ENCODE assay signal across 8 mouse cellular contexts in the genomic region with DNA sequence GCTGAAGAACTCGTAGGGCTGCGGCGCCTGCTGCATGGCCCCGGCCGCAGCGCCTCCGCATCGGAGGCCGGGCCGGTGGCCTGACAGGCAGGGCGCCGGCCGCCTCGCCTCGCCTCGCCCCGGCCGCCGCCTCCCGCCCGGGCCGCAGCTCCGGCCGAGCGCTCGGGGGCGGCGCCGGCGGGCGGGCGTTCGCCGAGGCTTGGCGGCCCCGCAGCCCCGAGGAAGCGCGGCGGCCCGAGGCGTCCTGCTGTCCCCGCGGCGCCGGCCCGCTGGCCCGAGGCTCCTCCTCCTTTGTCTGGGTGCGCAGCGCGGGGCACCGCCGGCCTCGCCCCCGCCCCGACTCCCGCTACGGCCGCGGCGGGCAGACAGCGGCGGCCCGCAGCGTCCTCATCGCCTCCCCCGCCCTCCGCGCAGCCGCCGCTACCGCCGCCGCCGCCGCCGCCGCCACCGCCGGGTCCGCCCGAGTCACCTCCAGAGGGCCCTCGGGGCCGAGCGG. TPM values are rescaled to one million over a fixed set of nuclear protein-coding genes. Genes with fewer than 3 reads are reported as not detected.
A peak's percentile ranks its signal among the peaks of the same experiment; 100 is the strongest.
DNase-seq lines count a peak whose midpoint lies in the region; ATAC-seq and TF ChIP-seq lines count a peak whose summit lies in the region.

A gene (minus strand): TSS at position 287 of the 496 bp plus-strand sequence.

- ATAC-seq in forebrain, embryonic 12.5 days (ENCODE audit: low FRiP score), result peak; percentile 74
- ATAC-seq in heart, embryonic 16.5 days (replicated peaks; ENCODE audit: extremely low read depth, insufficient read depth, low FRiP score), result peak; percentile 73
- peak; percentile 81 for ATAC-seq in liver, embryonic 13.5 days (ENCODE audit: low read depth)

- no peaks in the 10 kb centered on the region for H3K27me3 ChIP-seq in CH12.LX (replicated peaks)
- no peaks in the 10 kb centered on the region for H3K27me3 ChIP-seq in forebrain, embryonic 12.5 days
- H3K27me3 ChIP-seq in heart, embryonic 16.5 days (ENCODE audit: control insufficient read depth, insufficient read depth, low read length), result no peaks in the 10 kb centered on the region
- no peaks in the 10 kb centered on the region for H3K27me3 ChIP-seq in liver, embryonic 13.5 days
- H3K27me3 ChIP-seq in testis, adult 2 months (ENCODE audit: control insufficient read depth, insufficient read depth, low read length), result no peaks in the 10 kb centered on the region

- peak within 1 kb of the TSS; percentile 96 for H3K9ac ChIP-seq in CH12.LX (ENCODE audit: insufficient read depth, low read depth)
- peak within 1 kb of the TSS; percentile 94 for H3K9ac ChIP-seq in forebrain, embryonic 12.5 days
- peak within 1 kb of the TSS; percentile 100 for H3K9ac ChIP-seq in heart, embryonic 16.5 days (ENCODE audit: low read length)
- peak within 1 kb of the TSS; percentile 97 for H3K9ac ChIP-seq in liver, embryonic 13.5 days

- DNase-seq in CH12.LX (ENCODE audit: extremely low read depth), result no peak
- peak; percentile 82 for DNase-seq in kidney, postnatal 14 days
- DNase-seq in liver, embryonic 13.5 days, result peak; percentile 54
- DNase-seq in naive thymus-derived CD4-positive, alpha-beta T cell, adult 2 months (ENCODE audit: low read depth), result peak; percentile 51

- dilution Hi-C loops in CH12.LX (cut with MboI; ENCODE audit: extremely low pct_ligation_motif_present, extremely low pct_unique_long_range_greater_than_20kb, low sequenced_read_pairs), result no loop called here

- TF ChIP-seq POLR2A in CH12.LX (IDR thresholded peaks at IDR 0.05; ENCODE audit: low read depth, low read length), result no peak
- no peak for TF ChIP-seq POLR2A in bone marrow macrophage, adult 2 months (IDR thresholded peaks at IDR 0.05; ENCODE audit: borderline replicate concordance, low read depth, low read length)
- no peak for TF ChIP-seq POLR2A in testis, adult 2 months (IDR thresholded peaks at IDR 0.05; ENCODE audit: control insufficient read depth, low read depth, low read length)

- peak within 1 kb of the TSS; percentile 65 for H3K27ac ChIP-seq in CH12.LX (ENCODE audit: insufficient read depth, low read depth)
- peak within 1 kb of the TSS; percentile 76 for H3K27ac ChIP-seq in bone marrow macrophage, adult 2 months (ENCODE audit: insufficient read depth, low read depth, low read length)
- peak within 1 kb of the TSS; percentile 96 for H3K27ac ChIP-seq in forebrain, embryonic 12.5 days
- H3K27ac ChIP-seq in heart, embryonic 16.5 days (ENCODE audit: low read length), result peak within 1 kb of the TSS; percentile 98
- peak within 1 kb of the TSS; percentile 95 for H3K27ac ChIP-seq in liver, embryonic 13.5 days
- peak within 1 kb of the TSS; percentile 88 for H3K27ac ChIP-seq in testis, adult 2 months (ENCODE audit: control insufficient read depth, insufficient read depth, low read depth, low read length)

- no peaks in the 10 kb centered on the region for H3K9me3 ChIP-seq in CH12.LX (replicated peaks; ENCODE audit: low read length)
- H3K9me3 ChIP-seq in forebrain, embryonic 12.5 days, result no peaks in the 10 kb centered on the region
- no peaks in the 10 kb centered on the region for H3K9me3 ChIP-seq in heart, embryonic 16.5 days (replicated peaks; ENCODE audit: control insufficient read depth, low read length)
- no peaks in the 10 kb centered on the region for H3K9me3 ChIP-seq in liver, embryonic 13.5 days (replicated peaks)

- peak within 1 kb of the TSS; percentile 99 for H3K4me2 ChIP-seq in CH12.LX (ENCODE audit: insufficient read depth, low read depth, poor library complexity, severe bottlenecking)
- peak within 1 kb of the TSS; percentile 80 for H3K4me2 ChIP-seq in forebrain, embryonic 12.5 days
- H3K4me2 ChIP-seq in heart, embryonic 16.5 days (ENCODE audit: low read depth, low read length), result peak within 1 kb of the TSS; percentile 60
- H3K4me2 ChIP-seq in liver, embryonic 13.5 days, result peak within 1 kb of the TSS; percentile 89

- H3K36me3 ChIP-seq in CH12.LX (replicated peaks in 1 of 2; ENCODE audit: control insufficient read depth in 1 of 2, insufficient read depth in 1 of 2, low read length in 1 of 2), result no peaks in the 10 kb centered on the region
- no peaks in the 10 kb centered on the region for H3K36me3 ChIP-seq in forebrain, embryonic 12.5 days (replicated peaks)
- H3K36me3 ChIP-seq in heart, embryonic 16.5 days (ENCODE audit: control insufficient read depth, insufficient read depth), result no peaks in the 10 kb centered on the region
- no peaks in the 10 kb centered on the region for H3K36me3 ChIP-seq in liver, embryonic 13.5 days
- H3K36me3 ChIP-seq in testis, adult 2 months (ENCODE audit: control insufficient read depth, insufficient read depth, low read length), result no peaks in the 10 kb centered on the region

- H3K4me3 ChIP-seq in CH12.LX (replicated peaks in 1 of 3; ENCODE audit: low read depth in 2 of 3, low read length in 2 of 3, poor library complexity in 1 of 3), result peak within 1 kb of the TSS; percentile 71 to 83 (median 75)
- H3K4me3 ChIP-seq in bone marrow macrophage, adult 2 months (ENCODE audit: insufficient read depth, low read length), result peak within 1 kb of the TSS; percentile 84
- peak within 1 kb of the TSS; percentile 93 for H3K4me3 ChIP-seq in forebrain, embryonic 12.5 days (replicated peaks)
- peak within 1 kb of the TSS; percentile 97 for H3K4me3 ChIP-seq in heart, embryonic 16.5 days (ENCODE audit: low read length)
- peak within 1 kb of the TSS; percentile 93 for H3K4me3 ChIP-seq in liver, embryonic 13.5 days (replicated peaks)
- peak within 1 kb of the TSS; percentile 94 for H3K4me3 ChIP-seq in testis, adult 2 months (ENCODE audit: control insufficient read depth, low read depth, low read length)

- H3K4me1 ChIP-seq in CH12.LX (ENCODE audit: control insufficient read depth in 1 of 2, insufficient read depth in 2 of 2), result peaks cover 6 to 7% of the 10 kb centered on the region in 2 experiments
- H3K4me1 ChIP-seq in bone marrow macrophage, adult 2 months (ENCODE audit: control insufficient read depth, insufficient read depth, low read length), result peaks cover 10% of the 10 kb centered on the region
- H3K4me1 ChIP-seq in forebrain, embryonic 12.5 days, result peaks cover 15% of the 10 kb centered on the region
- peaks cover 18% of the 10 kb centered on the region for H3K4me1 ChIP-seq in heart, embryonic 16.5 days (ENCODE audit: control insufficient read depth, insufficient read depth, low read length)
- H3K4me1 ChIP-seq in liver, embryonic 13.5 days (replicated peaks), result peaks cover 30% of the 10 kb centered on the region
- H3K4me1 ChIP-seq in testis, adult 2 months (ENCODE audit: control insufficient read depth, insufficient read depth, low read length), result peaks cover 13% of the 10 kb centered on the region

- peaks cover 20% of the 10 kb centered on the region for H3K79me2 ChIP-seq in CH12.LX (replicated peaks; ENCODE audit: control insufficient read depth, extremely low read depth, insufficient read depth, poor library complexity, severe bottlenecking)

- no peak for TF ChIP-seq EP300 in CH12.LX (IDR thresholded peaks at IDR 0.05; ENCODE audit: low read length)

- no peak for TF ChIP-seq RAD21 in CH12.LX (IDR thresholded peaks at IDR 0.05; ENCODE audit: low read depth, low read length)

- in situ Hi-C loops in CH12.LX (cut with MboI; ENCODE audit: low pct_ligation_motif_present, low pct_unique_long_range_greater_than_20kb, low sequenced_read_pairs), result loop anchor here (25.0 kb wide), 1 partner anchor 469 kb away; a partner anchor contains a TSS

- 0% methylated on average over 29 of the region's 85 CpGs for WGBS in forebrain, embryonic 12.5 days
- 0% methylated on average over 50 of the region's 85 CpGs for WGBS in heart, embryonic 16.5 days
- WGBS in liver, embryonic 13.5 days (ENCODE audit: insufficient replicate concordance), result under 1% methylated on average over 51 of the region's 85 CpGs

- TF ChIP-seq CTCF in CH12.LX (conservative IDR thresholded peaks at IDR 0.05 in 1 of 2, IDR thresholded peaks at IDR 0.05 in 1 of 2; ENCODE audit: low read depth in 2 of 2, low read length in 2 of 2), result no peak
- TF ChIP-seq CTCF in bone marrow macrophage, adult 2 months (IDR thresholded peaks at IDR 0.05; ENCODE audit: low read depth, low read length), result no peak
- no peak for TF ChIP-seq CTCF in testis, adult 2 months (IDR thresholded peaks at IDR 0.05; ENCODE audit: control insufficient read depth, insufficient read depth, insufficient replicate concordance, low read depth, low read length)

TF ChIP-seq in CH12.LX, 34 proteins besides CTCF, POLR2A, EP300 and RAD21 (continues in another document):
- TF ChIP-seq MAX (IDR thresholded peaks at IDR 0.05; ENCODE audit: low read length), result no peak; the same call in 1 of the 2 replicates
- TF ChIP-seq USF1 (IDR thresholded peaks at IDR 0.05; ENCODE audit: low read depth, low read length), result no peak
- peak; percentile 78 for TF ChIP-seq UBTF (IDR thresholded peaks at IDR 0.05; ENCODE audit: low read depth, low read length)
- no peak for TF ChIP-seq MAZ (IDR thresholded peaks at IDR 0.05; ENCODE audit: low read depth, low read length)
- no peak for TF ChIP-seq RCOR1 (conservative IDR thresholded peaks at IDR 0.05; ENCODE audit: low read depth, low read length)
- TF ChIP-seq ETS1 (conservative IDR thresholded peaks at IDR 0.05; ENCODE audit: low read depth, low read length), result no peak
- no peak for TF ChIP-seq MAFK (IDR thresholded peaks at IDR 0.05; ENCODE audit: insufficient replicate concordance, low read length)
- TF ChIP-seq SIN3A (IDR thresholded peaks at IDR 0.05; ENCODE audit: low read length), result no peak
- no peak for TF ChIP-seq TBP (conservative IDR thresholded peaks at IDR 0.05; ENCODE audit: low read depth, low read length)
- TF ChIP-seq IRF4 (IDR thresholded peaks at IDR 0.05; ENCODE audit: low read depth, low read length), result no peak
- TF ChIP-seq NRF1 (IDR thresholded peaks at IDR 0.05; ENCODE audit: low read depth, low read length), result no peak
- no peak for TF ChIP-seq USF2 (conservative IDR thresholded peaks at IDR 0.05; ENCODE audit: low read depth, low read length)
- TF ChIP-seq NELFE (IDR thresholded peaks at IDR 0.05; ENCODE audit: low read depth, low read length), result 0 out of 2 replicates have a peak, but pooled peaks have one; percentile 2
- TF ChIP-seq ZKSCAN1 (IDR thresholded peaks at IDR 0.05; ENCODE audit: borderline replicate concordance, low read depth, low read length), result no peak
- TF ChIP-seq CHD1 (IDR thresholded peaks at IDR 0.05; ENCODE audit: low read depth, low read length), result no peak
- no peak for TF ChIP-seq ZC3H11A (IDR thresholded peaks at IDR 0.05; ENCODE audit: low read depth, low read length)

RNA-seq across cellular contexts. Expression of the gene that starts here (rescaled TPM):
- total RNA-seq in CH12.LX (2012; rRNA removed) (7.1 and 9.6 TPM in 2 replicates), CH12.LX (2014; rRNA removed) (9.2 and 10.3 TPM in 2 replicates)
- polyA plus RNA-seq in CH12.LX (2012; ENCODE audit: insufficient read length, low read depth), result 7.2 and 7.9 TPM in 2 replicates
- 35.3 and 35.8 TPM in 2 replicates for polyA plus RNA-seq in bone marrow macrophage, adult 2 months (2012; ENCODE audit: insufficient read depth, insufficient read length, missing spikeins)
- polyA plus RNA-seq in forebrain, embryonic 12.5 days (2016; fragmentation: Nextera tagmentation; extraction: Ambion mirVana), result 8.9 and 11.0 TPM in 2 replicates
- polyA plus RNA-seq in heart, embryonic 16.5 days (2015; fragmentation: Nextera tagmentation; extraction: Ambion mirVana), result 7.1 and 7.6 TPM in 2 replicates
- 3.1 and 3.4 TPM in 2 replicates for polyA plus RNA-seq in liver, embryonic 13.5 days (2015; fragmentation: Nextera tagmentation; extraction: Ambion mirVana)
- 6.8 and 7.6 TPM in 2 replicates for polyA plus RNA-seq in testis, adult 2 months (2012; rRNA removed)
